Mouse (Mus musculus): ENCODE data around the gene Dnajc15. TPM values are rescaled to one million over a fixed set of nuclear protein-coding genes. Genes with fewer than 3 reads are reported as not detected.
"Not testable (repeated sequence)": the region's sequence is repeated elsewhere in the genome, so short reads cannot be mapped to it uniquely, and the experiment has no call there.

The Dnajc15 gene
- polyA plus RNA-seq (2012; ENCODE audit: insufficient read depth, insufficient read length, missing spikeins) = 998 and 1,189 TPM in 2 replicates

DNA sequence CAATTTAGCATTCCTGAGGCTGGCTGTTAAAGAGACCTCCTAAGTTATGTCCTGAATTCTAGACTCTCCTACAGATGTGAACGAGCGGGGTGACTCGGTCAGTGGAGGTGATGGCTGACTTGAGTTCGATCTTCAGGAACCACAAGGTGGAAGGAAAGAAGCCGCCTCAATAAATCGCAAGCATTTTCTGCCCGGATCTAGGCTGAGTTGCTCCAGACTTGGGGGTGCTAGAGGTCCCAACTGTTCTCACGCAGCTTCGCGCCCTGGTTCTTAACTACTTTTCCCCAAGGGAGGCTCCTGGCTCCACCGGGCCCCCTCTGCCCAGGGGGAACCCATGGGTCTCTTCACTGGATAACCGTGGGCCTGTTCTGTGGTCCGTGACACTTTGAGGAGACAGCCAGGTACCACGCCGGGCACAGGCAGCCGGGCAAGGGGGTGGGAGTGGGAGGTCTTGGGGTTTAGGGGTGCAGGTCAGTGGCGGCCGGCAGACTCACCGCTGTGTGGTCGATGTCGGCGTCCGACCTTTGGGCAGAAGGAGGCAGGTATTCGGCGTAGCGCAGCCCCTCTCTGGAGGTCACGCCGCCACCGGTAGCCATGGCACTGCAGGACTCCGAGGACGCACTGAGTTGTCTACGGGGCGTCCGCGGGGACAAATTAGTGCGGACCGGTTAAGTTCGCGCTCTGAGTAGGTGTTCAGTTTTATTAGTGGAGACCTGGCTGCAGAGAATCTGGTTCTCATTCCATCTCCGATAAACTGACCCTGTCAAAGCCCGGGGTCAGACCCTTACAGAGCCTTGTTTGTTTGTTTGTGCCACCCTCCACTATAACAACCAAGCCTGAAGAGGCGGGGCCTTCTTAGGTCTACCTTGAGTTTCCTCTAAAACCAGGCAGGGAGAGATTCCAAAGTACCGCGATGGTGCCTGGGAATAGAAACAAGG lies at the start of gene Dnajc15:
Gene Dnajc15 (minus strand): TSS at position 822 of the 938 bp plus-strand sequence.
- Histone ChIP-seq H3K27ac (replicated peaks; ENCODE audit: low read depth, low read length) (peak within 1 kb of the TSS; percentile 91), H3K4me3 (ENCODE audit: insufficient read depth, low read depth, low read length) (peak within 1 kb of the TSS; percentile 87), H3K4me1 (ENCODE audit: control insufficient read depth, insufficient read depth, insufficient read length, low read length) (peaks cover 3% of the 10 kb centered on the region; the same call in 1 of the 2 replicates)

DNA sequence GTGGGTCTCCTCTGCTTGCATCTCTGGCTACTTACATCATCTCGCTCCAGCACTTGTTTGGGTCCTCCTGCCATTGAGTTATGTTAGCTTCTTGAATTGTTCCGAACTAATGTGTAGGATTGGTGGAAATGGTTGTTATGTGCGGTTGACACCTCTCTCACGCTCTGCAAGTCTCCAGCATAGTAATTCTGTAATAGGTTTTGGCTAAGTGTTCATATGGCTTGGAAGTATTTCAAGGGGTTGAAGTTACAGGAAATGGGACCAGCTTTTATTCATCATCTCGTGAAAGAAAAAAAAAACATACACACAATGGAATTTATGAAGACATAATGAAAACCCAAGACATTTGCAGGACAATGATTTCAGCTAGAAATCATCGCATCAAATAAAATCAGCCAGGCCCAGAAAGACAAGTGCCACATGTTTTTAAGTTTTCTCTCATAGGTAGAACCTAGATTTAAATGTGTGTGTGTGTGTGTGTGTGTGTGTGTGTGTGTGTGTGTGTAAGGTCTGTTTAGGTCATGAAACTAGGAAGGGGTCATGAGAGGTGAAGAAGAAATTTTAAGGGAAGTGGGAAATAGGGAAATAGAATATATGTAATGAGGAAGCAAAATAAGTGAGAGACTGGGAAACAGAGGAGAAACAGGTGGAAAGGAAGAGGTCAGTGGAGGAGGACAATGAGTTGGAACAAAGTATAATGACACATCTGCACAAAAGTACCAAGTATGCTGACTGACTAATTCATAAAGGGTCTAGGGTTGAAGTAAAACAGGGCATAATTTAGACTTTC lies 48.3 kb upstream of the Dnajc15 start:
- Histone ChIP-seq H3K27ac (replicated peaks; ENCODE audit: low read depth, low read length) (no peak overlapping the region), H3K4me1 (ENCODE audit: control insufficient read depth, insufficient read depth, insufficient read length, low read length) (no peaks in the 10 kb centered on the region), H3K4me3 (ENCODE audit: insufficient read depth, low read depth, low read length) (no peak overlapping the region)

DNA sequence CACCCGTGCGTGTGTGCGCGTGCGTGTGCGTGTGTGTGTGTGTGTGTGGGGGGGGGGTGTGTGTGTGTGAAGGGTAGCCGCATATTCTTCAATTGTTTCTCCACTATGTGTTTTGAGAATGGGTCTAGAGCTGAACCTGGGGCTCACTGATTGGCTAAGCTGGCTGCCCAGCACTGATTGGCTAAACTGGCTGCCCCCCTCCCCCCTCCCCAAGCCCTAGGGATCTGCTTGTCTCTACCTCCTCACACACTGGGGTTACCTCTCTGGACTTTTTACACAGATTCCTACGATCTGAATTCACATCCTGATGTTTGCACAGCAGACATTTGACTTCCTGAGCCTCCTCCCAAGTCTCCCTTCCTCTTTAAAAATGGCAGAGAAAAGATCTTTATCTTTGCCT lies 46.7 kb upstream of the Dnajc15 start:
- Histone ChIP-seq H3K4me1 (ENCODE audit: control insufficient read depth, insufficient read depth, insufficient read length, low read length) (no peaks in the 10 kb centered on the region), H3K4me3 (ENCODE audit: insufficient read depth, low read depth, low read length) (no peak overlapping the region), H3K27ac (replicated peaks; ENCODE audit: low read depth, low read length) (no peak overlapping the region)

DNA sequence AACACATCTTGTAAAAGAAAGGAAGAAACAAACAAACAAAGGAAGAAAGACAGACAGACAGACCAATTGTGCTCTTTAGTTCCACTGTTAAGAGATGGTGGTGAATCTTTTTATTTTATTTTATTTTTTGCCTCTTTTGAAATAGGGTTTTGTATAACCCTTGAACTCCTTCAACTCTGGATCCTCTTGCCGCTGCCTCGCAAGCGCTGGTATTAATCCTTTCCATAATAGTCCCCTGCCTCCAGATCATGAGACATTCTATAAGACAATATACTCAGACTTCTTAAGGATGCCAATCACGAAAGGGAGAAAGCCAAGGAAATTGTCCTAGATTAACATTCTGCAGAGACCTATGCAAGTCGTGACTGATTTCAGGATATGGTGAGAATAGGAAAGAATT lies 40.9 kb upstream of the Dnajc15 start:
- no peaks in the 10 kb centered on the region for H3K4me1 ChIP-seq (ENCODE audit: control insufficient read depth, insufficient read depth, insufficient read length, low read length)
- H3K4me3 ChIP-seq (ENCODE audit: insufficient read depth, low read depth, low read length) = no peak overlapping the region
- no peak overlapping the region for H3K27ac ChIP-seq (replicated peaks; ENCODE audit: low read depth, low read length)

DNA sequence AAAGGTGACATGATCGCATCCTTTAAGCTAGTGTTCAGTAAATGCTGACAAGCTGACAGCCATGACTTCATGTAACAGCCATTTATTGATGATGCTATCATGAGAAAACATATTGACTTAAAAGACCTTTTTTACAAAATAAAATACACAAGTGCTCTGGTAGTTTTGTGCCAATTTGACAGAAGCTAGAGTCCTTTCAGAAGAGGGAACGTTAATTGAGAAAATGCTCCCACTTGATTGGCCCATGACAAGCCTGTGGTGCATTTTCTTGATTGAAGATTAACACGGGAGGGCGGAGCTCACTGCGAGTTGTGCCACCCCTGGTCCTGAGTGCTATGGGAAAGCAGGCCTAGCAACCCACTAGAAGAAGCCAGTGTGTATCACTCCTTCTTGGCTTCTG lies 31.7 kb upstream of the Dnajc15 start:
- Histone ChIP-seq H3K4me3 (ENCODE audit: insufficient read depth, low read depth, low read length) (no peak overlapping the region), H3K4me1 (ENCODE audit: control insufficient read depth, insufficient read depth, insufficient read length, low read length) (no peaks in the 10 kb centered on the region), H3K27ac (replicated peaks; ENCODE audit: low read depth, low read length) (no peak overlapping the region)

DNA sequence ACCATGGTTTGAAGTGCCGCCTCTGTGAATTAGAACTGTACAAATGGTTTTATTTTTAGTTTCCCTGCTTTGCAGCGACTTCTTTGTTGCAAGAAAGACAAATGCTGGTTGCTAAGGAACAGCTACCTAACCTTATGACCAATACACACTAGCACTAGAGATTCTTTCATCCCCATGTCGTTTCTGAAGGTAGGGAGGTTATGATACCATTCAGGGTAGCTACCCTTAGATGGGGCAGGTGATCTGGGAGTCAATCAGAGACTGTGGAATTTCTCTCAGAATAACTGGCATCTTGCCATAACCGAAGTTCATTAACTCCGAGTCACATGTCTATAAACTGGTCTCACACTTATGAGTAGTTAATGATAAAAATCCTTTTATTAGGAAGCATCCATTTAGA lies 30.5 kb upstream of the Dnajc15 start:
- no peak overlapping the region for H3K4me3 ChIP-seq (ENCODE audit: insufficient read depth, low read depth, low read length)
- no peak overlapping the region for H3K27ac ChIP-seq (replicated peaks; ENCODE audit: low read depth, low read length)
- no peaks in the 10 kb centered on the region for H3K4me1 ChIP-seq (ENCODE audit: control insufficient read depth, insufficient read depth, insufficient read length, low read length)

DNA sequence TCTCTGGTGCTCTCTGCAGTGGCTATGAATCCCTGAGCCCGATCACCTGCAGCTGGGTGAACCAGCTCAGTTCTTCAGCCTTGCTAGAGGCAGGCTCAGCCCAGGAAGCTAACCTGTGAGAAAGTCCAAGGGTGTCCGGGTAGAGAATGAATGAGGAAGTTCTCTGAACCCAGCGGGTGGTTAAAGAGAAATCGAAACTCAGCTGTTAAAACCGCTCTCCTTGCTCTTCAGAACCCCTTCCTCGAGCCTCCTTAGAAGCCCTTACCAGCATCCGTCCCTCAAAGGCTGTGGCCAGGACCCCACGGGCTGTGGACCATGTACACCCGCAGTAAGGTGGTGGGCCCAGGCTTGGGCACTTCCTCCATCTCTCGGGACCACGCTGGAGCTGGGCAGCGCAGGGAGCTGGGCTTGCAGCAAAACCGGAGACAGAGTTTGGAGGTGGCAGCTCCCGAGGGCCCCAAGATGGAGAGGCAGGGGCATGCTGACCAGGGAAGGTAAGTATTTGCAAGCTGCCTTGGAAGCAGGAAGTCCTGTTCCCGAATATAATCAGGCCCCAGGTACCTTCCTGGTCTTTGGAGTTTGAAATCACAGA lies 29.3 kb upstream of the Dnajc15 start, which contains the start of gene Epsti1:
Gene Epsti1 (plus strand): TSS at position 69 of the 592 bp plus-strand sequence.
- H3K4me1 ChIP-seq (ENCODE audit: control insufficient read depth, insufficient read depth, insufficient read length, low read length) = no peaks in the 10 kb centered on the region
- peak within 1 kb of the TSS; percentile 64 for H3K4me3 ChIP-seq (ENCODE audit: insufficient read depth, low read depth, low read length)
- peak within 1 kb of the TSS; percentile 61 for H3K27ac ChIP-seq (replicated peaks; ENCODE audit: low read depth, low read length)

DNA sequence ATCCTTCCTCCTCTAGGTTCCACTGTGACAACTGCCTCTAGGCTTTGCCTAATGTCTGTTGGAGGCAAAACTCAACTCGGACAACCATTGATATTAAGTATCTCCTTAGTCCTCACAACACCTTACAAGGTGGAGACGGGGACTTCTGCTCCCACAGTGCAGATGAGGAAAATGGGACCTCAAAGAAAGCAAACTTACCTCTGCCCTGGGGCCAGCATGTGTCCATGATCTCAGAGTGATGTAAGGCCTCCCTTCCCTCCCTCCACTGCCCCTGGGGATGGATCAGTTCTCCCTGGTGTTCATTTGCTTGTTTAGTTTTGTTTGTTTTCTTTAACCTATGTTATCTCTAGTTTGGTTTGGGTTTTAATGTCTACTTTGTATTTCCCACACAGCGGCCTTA lies 27.6 kb upstream of the Dnajc15 start:
- Histone ChIP-seq H3K4me1 (ENCODE audit: control insufficient read depth, insufficient read depth, insufficient read length, low read length) (no peaks in the 10 kb centered on the region), H3K27ac (replicated peaks; ENCODE audit: low read depth, low read length) (no peak overlapping the region), H3K4me3 (ENCODE audit: insufficient read depth, low read depth, low read length) (no peak overlapping the region)

DNA sequence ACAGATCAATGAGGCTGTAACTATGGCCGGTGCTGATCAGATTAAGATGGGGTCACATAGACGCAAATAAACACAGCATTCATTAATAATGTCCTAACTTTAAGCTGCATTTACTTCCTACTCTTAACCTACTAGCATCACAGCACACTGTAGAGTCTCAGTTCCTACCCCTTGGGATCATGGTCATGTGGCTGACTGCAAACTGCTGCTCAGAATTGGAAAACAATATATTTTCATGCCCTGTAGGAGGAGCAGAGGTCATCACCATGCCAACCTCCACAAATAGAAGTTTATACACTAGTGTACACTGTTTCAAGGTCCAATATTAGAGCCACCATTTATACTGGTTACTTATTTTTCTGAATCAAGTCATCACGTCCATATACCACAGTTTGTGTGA lies 21.0 kb upstream of the Dnajc15 start:
- H3K4me3 ChIP-seq (ENCODE audit: insufficient read depth, low read depth, low read length) = no peak overlapping the region
- 0 out of 2 replicates have a peak overlapping the region, but pooled peaks have one; percentile 10 for H3K27ac ChIP-seq (replicated peaks; ENCODE audit: low read depth, low read length)

DNA sequence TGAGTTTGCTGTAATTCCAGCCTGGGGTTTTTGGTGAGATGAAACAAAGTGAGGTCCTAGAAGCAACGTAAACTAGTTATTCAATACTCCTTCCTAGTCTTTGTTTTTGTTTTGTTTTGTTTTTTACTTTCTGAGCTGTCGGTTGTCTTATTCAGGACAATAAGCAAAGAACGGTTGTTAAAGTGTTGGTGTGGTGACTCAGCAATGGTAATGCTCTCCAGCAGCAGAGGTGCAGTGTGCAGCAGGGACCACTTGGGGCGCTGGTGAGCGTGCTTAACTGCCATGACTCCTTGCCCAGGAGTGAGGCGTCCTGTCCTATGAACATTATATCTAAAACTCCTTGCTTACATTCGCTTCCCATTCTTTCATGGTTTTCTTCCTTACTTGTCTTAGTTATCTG lies 15.0 kb upstream of the Dnajc15 start:
- Histone ChIP-seq H3K27ac (replicated peaks; ENCODE audit: low read depth, low read length) (no peak overlapping the region), H3K4me3 (ENCODE audit: insufficient read depth, low read depth, low read length) (no peak overlapping the region), H3K4me1 (ENCODE audit: control insufficient read depth, insufficient read depth, insufficient read length, low read length) (no peaks in the 10 kb centered on the region)

More for the DNA sequence above, 21.0 kb upstream of the Dnajc15 start:
- H3K4me1 ChIP-seq (ENCODE audit: control insufficient read depth, insufficient read depth, insufficient read length, low read length) = no peaks in the 10 kb centered on the region

DNA sequence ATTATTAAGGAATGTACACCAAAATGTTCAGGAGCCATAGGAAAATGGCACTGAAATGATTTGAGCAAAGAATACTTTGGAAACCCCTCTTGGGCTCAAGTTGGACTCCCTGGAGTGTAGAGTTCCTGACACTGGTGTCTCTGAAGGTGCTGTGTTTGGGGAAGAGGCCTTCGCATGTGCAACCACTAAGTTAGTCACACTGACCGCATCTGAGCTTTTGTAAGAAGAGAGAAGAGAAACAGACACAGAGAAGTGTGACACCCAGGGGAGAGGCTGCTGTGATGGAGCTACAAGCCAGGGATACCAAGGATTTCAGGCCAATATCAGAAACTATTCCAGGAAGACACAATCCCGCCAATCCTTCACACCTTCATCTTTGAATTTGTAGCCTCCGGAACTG lies 12.0 kb upstream of the Dnajc15 start:
- Histone ChIP-seq H3K4me3 (ENCODE audit: insufficient read depth, low read depth, low read length) (no peak overlapping the region), H3K4me1 (ENCODE audit: control insufficient read depth, insufficient read depth, insufficient read length, low read length) (no peaks in the 10 kb centered on the region), H3K27ac (replicated peaks; ENCODE audit: low read depth, low read length) (no peak overlapping the region)

DNA sequence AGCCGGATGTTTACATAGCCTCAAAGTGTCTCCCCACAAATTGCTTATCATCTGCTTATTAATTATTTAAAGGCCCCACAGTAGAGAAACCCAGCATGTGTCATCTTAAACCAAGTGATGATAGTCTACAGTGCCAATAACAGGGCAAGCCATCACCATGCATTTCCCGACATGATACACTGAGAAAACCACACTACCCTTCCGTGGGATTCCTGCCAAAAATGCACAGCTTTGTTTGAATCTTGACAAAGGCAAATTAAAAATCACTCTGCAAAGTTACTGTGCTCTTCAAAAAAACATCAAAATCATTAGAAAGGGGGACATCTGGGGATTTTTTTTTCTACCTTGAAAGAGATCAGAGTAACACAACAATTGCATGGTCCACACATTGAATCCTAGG lies 11.5 kb upstream of the Dnajc15 start:
- Histone ChIP-seq H3K27ac (replicated peaks; ENCODE audit: low read depth, low read length) (no peak overlapping the region), H3K4me1 (ENCODE audit: control insufficient read depth, insufficient read depth, insufficient read length, low read length) (no peaks in the 10 kb centered on the region), H3K4me3 (ENCODE audit: insufficient read depth, low read depth, low read length) (no peak overlapping the region)

DNA sequence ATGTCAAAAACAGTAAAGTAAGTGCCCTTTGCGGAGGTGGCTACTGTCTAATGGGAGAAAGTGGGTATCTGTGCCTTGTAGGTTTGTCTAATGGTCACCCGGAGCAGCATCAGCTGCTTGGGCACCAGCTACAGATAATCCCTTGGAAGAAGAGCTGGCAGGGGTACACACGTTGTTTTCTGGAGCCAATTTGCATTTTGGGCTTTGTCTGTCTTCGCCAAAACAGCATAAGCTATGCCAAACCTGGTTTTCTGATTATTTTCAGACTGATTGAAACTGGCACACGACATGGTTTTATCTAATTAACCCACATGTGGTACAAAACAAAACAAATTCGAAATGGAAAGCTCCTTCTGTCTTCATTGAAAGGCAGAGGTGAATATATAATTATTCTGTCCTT lies 7.7 kb upstream of the Dnajc15 start:
- Histone ChIP-seq H3K27ac (replicated peaks; ENCODE audit: low read depth, low read length) (no peak overlapping the region), H3K4me1 (ENCODE audit: control insufficient read depth, insufficient read depth, insufficient read length, low read length) (no peaks in the 10 kb centered on the region), H3K4me3 (ENCODE audit: insufficient read depth, low read depth, low read length) (no peak overlapping the region)

DNA sequence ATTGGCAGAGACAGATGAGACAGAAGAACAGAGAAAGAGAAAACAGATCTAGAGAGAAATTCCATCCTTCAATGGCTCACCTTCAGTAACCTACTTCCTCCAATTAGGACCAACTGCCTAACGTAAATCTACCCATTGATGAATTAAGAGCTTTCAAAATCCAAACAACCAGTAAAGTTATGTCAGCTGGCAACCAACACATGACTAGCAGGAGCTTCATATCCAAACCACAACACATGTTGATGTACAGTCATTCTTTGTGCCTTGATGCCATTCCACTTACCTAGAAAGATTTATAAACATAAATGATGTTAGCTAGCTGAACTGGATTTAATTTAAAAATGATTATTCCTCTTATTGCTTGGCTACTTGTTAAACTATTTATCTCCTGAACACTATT lies 7.1 kb upstream of the Dnajc15 start:
- H3K4me1 ChIP-seq (ENCODE audit: control insufficient read depth, insufficient read depth, insufficient read length, low read length) = no peaks in the 10 kb centered on the region
- no peak overlapping the region for H3K4me3 ChIP-seq (ENCODE audit: insufficient read depth, low read depth, low read length)
- no peak overlapping the region for H3K27ac ChIP-seq (replicated peaks; ENCODE audit: low read depth, low read length)

DNA sequence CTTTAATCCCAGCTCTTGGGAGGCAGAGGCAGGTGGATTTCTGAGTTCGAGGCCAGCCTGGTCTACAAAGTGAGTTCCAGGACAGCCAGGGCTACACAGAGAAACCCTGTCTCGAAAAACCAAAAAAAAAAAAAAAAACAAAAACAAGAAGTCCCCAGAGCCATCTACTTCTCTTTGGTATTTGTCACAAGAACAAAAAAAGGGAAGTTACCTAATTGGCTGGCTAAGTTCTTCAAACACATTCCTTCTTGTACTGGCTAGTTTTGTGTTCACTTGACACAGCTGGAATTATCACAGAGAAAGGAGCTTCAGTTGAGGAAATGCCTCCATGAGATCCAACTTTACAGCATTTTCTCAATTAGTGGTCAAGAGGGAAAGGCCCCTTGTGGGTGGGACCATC lies 3.0 kb upstream of the Dnajc15 start:
- not testable (repeated sequence) for H3K4me1 ChIP-seq (ENCODE audit: control insufficient read depth, insufficient read depth, insufficient read length, low read length); H3K4me3 ChIP-seq (ENCODE audit: insufficient read depth, low read depth, low read length)
- peak overlapping the region; percentile 65; the same call in 1 of the 2 replicates for H3K27ac ChIP-seq (replicated peaks; ENCODE audit: low read depth, low read length)

All from brown adipose tissue, adult 24 weeks (tissue).